Mouse (Mus musculus): ENCODE results near the gene Cecr2. TPM values are rescaled to one million over a fixed set of nuclear protein-coding genes. Genes with fewer than 3 reads are reported as not detected.
"Not testable (repeated sequence)": the region's sequence is repeated elsewhere in the genome, so short reads cannot be mapped to it uniquely, and the experiment has no call there.

Gene Cecr2
- polyA plus RNA-seq, 1 experiment from 2014 or later, result 3.6 TPM

GRCm38 (mm10) chr6:120806999-120807737, 141.0 kb downstream of the Cecr2 start:
- no peak for DNase-seq (ENCODE audit: low spot score)
- peaks cover 62% of the 10 kb centered on the region for H3K36me3 ChIP-seq (ENCODE audit: insufficient read depth, low read length)
- H3K27ac ChIP-seq, result no peak overlapping the region
- no peaks in the 10 kb centered on the region for H3K4me1 ChIP-seq (replicated peaks; ENCODE audit: insufficient read depth, low read length)
- H3K4me2 ChIP-seq (ENCODE audit: low read length), result no peak overlapping the region
- WGBS, result 84% methylated on average over 5 of the region's 5 CpGs
- TF ChIP-seq CTCF (IDR thresholded peaks at IDR 0.05; ENCODE audit: low read depth), result no peak
- H3K9me3 ChIP-seq (replicated peaks; ENCODE audit: low read length), result no peaks in the 10 kb centered on the region
- ATAC-seq (replicated peaks; ENCODE audit: low FRiP score, low read depth), result no peak
- no peak overlapping the region for H3K9ac ChIP-seq (ENCODE audit: low read depth, low read length)
- H3K27me3 ChIP-seq (ENCODE audit: insufficient read depth, low read length), result no peaks in the 10 kb centered on the region
- no peak overlapping the region for H3K4me3 ChIP-seq (replicated peaks; ENCODE audit: low read depth, low read length)

GRCm38 (mm10) chr6:120807738-120808081, 141.5 kb downstream of the Cecr2 start:
- Histone ChIP-seq H3K36me3 (ENCODE audit: insufficient read depth, low read length) (peaks cover 56% of the 10 kb centered on the region), H3K27me3 (ENCODE audit: insufficient read depth, low read length) (no peaks in the 10 kb centered on the region), H3K4me2 (ENCODE audit: low read length) (no peak overlapping the region), H3K4me1 (replicated peaks; ENCODE audit: insufficient read depth, low read length) (no peaks in the 10 kb centered on the region), H3K9me3 (replicated peaks; ENCODE audit: low read length) (no peaks in the 10 kb centered on the region), H3K27ac (no peak overlapping the region), H3K4me3 (replicated peaks; ENCODE audit: low read depth, low read length) (no peak overlapping the region), H3K9ac (ENCODE audit: low read depth, low read length) (no peak overlapping the region)
- WGBS, result 91% methylated on average over 4 of the region's 4 CpGs
- ATAC-seq (replicated peaks; ENCODE audit: low FRiP score, low read depth), result no peak
- DNase-seq (ENCODE audit: low spot score), result no peak
- no peak for TF ChIP-seq CTCF (IDR thresholded peaks at IDR 0.05; ENCODE audit: low read depth)

GRCm38 (mm10) chr6:120811999-120812398, 145.8 kb downstream of the Cecr2 start:
- not testable (repeated sequence) for H3K9ac ChIP-seq (ENCODE audit: low read depth, low read length); H3K27me3 ChIP-seq (ENCODE audit: insufficient read depth, low read length); H3K4me1 ChIP-seq (replicated peaks; ENCODE audit: insufficient read depth, low read length); H3K9me3 ChIP-seq (replicated peaks; ENCODE audit: low read length); DNase-seq (ENCODE audit: low spot score); H3K4me3 ChIP-seq (replicated peaks; ENCODE audit: low read depth, low read length); ATAC-seq (replicated peaks; ENCODE audit: low FRiP score, low read depth); H3K4me2 ChIP-seq (ENCODE audit: low read length); H3K27ac ChIP-seq
- H3K36me3 ChIP-seq (ENCODE audit: insufficient read depth, low read length), result peaks cover 22% of the 10 kb centered on the region
- WGBS, result 98% methylated on average over 6 of the region's 10 CpGs

- no peak overlapping the region for H3K9ac ChIP-seq (ENCODE audit: low read depth, low read length)
- WGBS, result 86% methylated on average over 2 of the region's 2 CpGs
- DNase-seq (ENCODE audit: low spot score) (no peak), ATAC-seq (replicated peaks; ENCODE audit: low FRiP score, low read depth) (no peak)
- no peak overlapping the region for H3K4me3 ChIP-seq (replicated peaks; ENCODE audit: low read depth, low read length)
- H3K27ac ChIP-seq, result peak overlapping the region; percentile 15; the same call in 1 of the 2 replicates
- no peaks in the 10 kb centered on the region for H3K9me3 ChIP-seq (replicated peaks; ENCODE audit: low read length)
- H3K36me3 ChIP-seq (ENCODE audit: insufficient read depth, low read length), result peaks cover 17% of the 10 kb centered on the region; the same call in 1 of the 2 replicates
- no peak overlapping the region for H3K4me2 ChIP-seq (ENCODE audit: low read length)
- no peaks in the 10 kb centered on the region for H3K27me3 ChIP-seq (ENCODE audit: insufficient read depth, low read length)
- TF ChIP-seq CTCF (IDR thresholded peaks at IDR 0.05; ENCODE audit: low read depth), result no peak
- peaks cover 7% of the 10 kb centered on the region; the same call in 1 of the 2 replicates for H3K4me1 ChIP-seq (replicated peaks; ENCODE audit: insufficient read depth, low read length)
Measured at GRCm38 (mm10) chr6:120819294-120819693, 153.1 kb downstream of the Cecr2 start.

- Histone ChIP-seq H3K4me2 (ENCODE audit: low read length) (peak overlapping the region; percentile 21; the same call in 1 of the 2 replicates), H3K27ac (peak overlapping the region; percentile 1; the same call in 1 of the 2 replicates), H3K36me3 (ENCODE audit: insufficient read depth, low read length) (peaks cover 17% of the 10 kb centered on the region; the same call in 1 of the 2 replicates), H3K27me3 (ENCODE audit: insufficient read depth, low read length) (no peaks in the 10 kb centered on the region), H3K9ac (ENCODE audit: low read depth, low read length) (no peak overlapping the region), H3K9me3 (replicated peaks; ENCODE audit: low read length) (no peaks in the 10 kb centered on the region), H3K4me1 (replicated peaks; ENCODE audit: insufficient read depth, low read length) (peaks cover 7% of the 10 kb centered on the region; the same call in 1 of the 2 replicates), H3K4me3 (replicated peaks; ENCODE audit: low read depth, low read length) (no peak overlapping the region)
- no peak for TF ChIP-seq CTCF (IDR thresholded peaks at IDR 0.05; ENCODE audit: low read depth)
- no peak for ATAC-seq (replicated peaks; ENCODE audit: low FRiP score, low read depth)
- no peak for DNase-seq (ENCODE audit: low spot score)
- 85% methylated on average over 5 of the region's 5 CpGs for WGBS
Measured at GRCm38 (mm10) chr6:120820144-120820543, 154.0 kb downstream of the Cecr2 start.

Small RNA genes lying within 50 kb of the gene (microRNA-seq; reads per million reads assigned to microRNA genes)
- not detected for gene Gm25193

Other genes starting within 250 kb of the Cecr2 start
- gene Il17ra, start 203.1 kb upstream of the Cecr2 start, polyA plus RNA-seq (2015; fragmentation: Nextera tagmentation; extraction: Ambion mirVana), result 3.8 and 5.2 TPM in 2 replicates
- gene Tmem121b, start 172.6 kb upstream of the Cecr2 start, polyA plus RNA-seq (2015; fragmentation: Nextera tagmentation; extraction: Ambion mirVana), result 0.12 and 0.13 TPM in 2 replicates
- 15.9 and 17.9 TPM in 2 replicates for gene Hdhd5, start 135.1 kb upstream of the Cecr2 start, polyA plus RNA-seq (2015; fragmentation: Nextera tagmentation; extraction: Ambion mirVana)
- 0.11 TPM in 1 of 2 replicates, not detected in the other for gene Slc25a18, start 107.2 kb downstream of the Cecr2 start, polyA plus RNA-seq (2015; fragmentation: Nextera tagmentation; extraction: Ambion mirVana)
- gene Atp6v1e1, start 156.4 kb downstream of the Cecr2 start, polyA plus RNA-seq (2015; fragmentation: Nextera tagmentation; extraction: Ambion mirVana), result 320 and 335 TPM in 2 replicates
- 22.4 and 22.9 TPM in 2 replicates for gene Bcl2l13, start 169.8 kb downstream of the Cecr2 start, polyA plus RNA-seq (2015; fragmentation: Nextera tagmentation; extraction: Ambion mirVana)

All from kidney, postnatal 0 days (tissue).